Mouse (Mus musculus) cerebellum, adult 2 months (tissue): ENCODE data around the gene L3mbtl4.

Experiments used
- CTCF ChIP-seq: fragments of 200-500 bp; IDR thresholded peaks from 2 replicates; pipeline ENCODE4 v1.5.1; 2011; ENCODE audit warnings: low read depth, mild to moderate bottlenecking, control low read depth, low read length, moderate library complexity, borderline replicate concordance; ENCODE audit not compliant: insufficient read depth
- POLR2A ChIP-seq: fragments of 200-500 bp; IDR thresholded peaks from 2 replicates; pipeline ENCODE4 v1.6.1; 2011; ENCODE audit warnings: low read length, control low read depth, borderline replicate concordance; ENCODE audit not compliant: insufficient read depth

DNA sequence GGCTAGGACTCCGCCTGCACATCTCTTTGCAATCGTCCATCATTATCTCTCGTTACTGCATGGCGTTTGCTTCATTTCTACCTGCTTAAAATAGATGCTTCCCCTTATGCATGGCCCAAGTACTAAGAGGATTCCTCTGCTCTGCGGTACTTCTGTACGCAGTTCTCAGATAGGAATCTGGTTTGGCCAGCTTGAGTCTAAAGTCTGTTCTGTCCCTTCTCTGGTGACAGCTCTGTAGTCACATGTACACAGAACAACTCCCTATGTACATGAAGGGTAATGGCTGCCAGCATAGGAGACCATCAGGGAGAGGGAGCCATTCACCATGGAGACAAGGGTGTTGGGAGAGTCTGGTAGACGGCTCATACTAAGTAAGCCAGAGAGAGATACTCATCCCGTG, 47.3 kb downstream of the L3mbtl4 start:
- TF ChIP-seq CTCF (no peak), POLR2A (no peak)
